Mouse (Mus musculus): ENCODE measurements around the gene Ifih1. TPM values are rescaled to one million over a fixed set of nuclear protein-coding genes. Genes with fewer than 3 reads are reported as not detected.

Ifih1 gene
- polyA plus RNA-seq, 1 experiment, result 0.07 TPM

- Histone ChIP-seq H3K27me3 (ENCODE audit: control insufficient read depth, insufficient read depth, insufficient read length) (no peaks in the 10 kb centered on the region), H3K79me3 (ENCODE audit: low read depth) (no peaks in the 10 kb centered on the region), H3K4me3 (ENCODE audit: insufficient read depth, poor library complexity, severe bottlenecking) (no peak overlapping the region), H3K79me2 (ENCODE audit: control insufficient read depth, insufficient read depth) (no peaks in the 10 kb centered on the region), H3ac (ENCODE audit: control insufficient read depth, insufficient read length, low read depth) (no peak overlapping the region), H3K36me3 (ENCODE audit: control insufficient read depth, insufficient read depth) (no peaks in the 10 kb centered on the region)
- TF ChIP-seq MAX (IDR thresholded peaks at IDR 0.05), result no peak
- TF ChIP-seq CEBPB (IDR thresholded peaks at IDR 0.05; ENCODE audit: low read depth), result no peak
- TF ChIP-seq CTCF (IDR thresholded peaks at IDR 0.05; ENCODE audit: control insufficient read depth, insufficient read depth, insufficient read length), result no peak
- TF ChIP-seq FOSL1 (IDR thresholded peaks at IDR 0.05; ENCODE audit: insufficient read depth, low read length, poor library complexity, severe bottlenecking), result no peak
- TF ChIP-seq MYOD1 (IDR thresholded peaks at IDR 0.05; ENCODE audit: control insufficient read depth, insufficient read length, low read depth), result no peak
- no peak for TF ChIP-seq USF1 (IDR thresholded peaks at IDR 0.05; ENCODE audit: low read depth)
- TF ChIP-seq MYOG (IDR thresholded peaks at IDR 0.05; ENCODE audit: control insufficient read depth, extremely low read depth, insufficient read length), result no peak
Measured at GRCm38 (mm10) chr2:62618934-62619341, 27.1 kb downstream of the Ifih1 start.

- Histone ChIP-seq H3K36me3 (ENCODE audit: control insufficient read depth, insufficient read depth) (no peaks in the 10 kb centered on the region), H3ac (ENCODE audit: control insufficient read depth, insufficient read length, low read depth) (no peak overlapping the region), H3K27me3 (ENCODE audit: control insufficient read depth, insufficient read depth, insufficient read length) (no peaks in the 10 kb centered on the region), H3K4me3 (ENCODE audit: insufficient read depth, poor library complexity, severe bottlenecking) (no peak overlapping the region), H3K79me3 (ENCODE audit: low read depth) (no peaks in the 10 kb centered on the region), H3K79me2 (ENCODE audit: control insufficient read depth, insufficient read depth) (no peaks in the 10 kb centered on the region)
- TF ChIP-seq USF1 (IDR thresholded peaks at IDR 0.05; ENCODE audit: low read depth) (no peak), MAX (IDR thresholded peaks at IDR 0.05) (no peak), MYOG (IDR thresholded peaks at IDR 0.05; ENCODE audit: control insufficient read depth, extremely low read depth, insufficient read length) (no peak), CEBPB (IDR thresholded peaks at IDR 0.05; ENCODE audit: low read depth) (no peak), CTCF (IDR thresholded peaks at IDR 0.05; ENCODE audit: control insufficient read depth, insufficient read depth, insufficient read length) (no peak), MYOD1 (IDR thresholded peaks at IDR 0.05; ENCODE audit: control insufficient read depth, insufficient read length, low read depth) (no peak), FOSL1 (IDR thresholded peaks at IDR 0.05; ENCODE audit: insufficient read depth, low read length, poor library complexity, severe bottlenecking) (no peak)
Measured at GRCm38 (mm10) chr2:62613133-62613532, 32.9 kb downstream of the Ifih1 start.

GRCm38 (mm10) chr2:62606205-62606604 is 39.9 kb downstream of the Ifih1 start:
- no peak overlapping the region for H3K4me3 ChIP-seq (ENCODE audit: insufficient read depth, poor library complexity, severe bottlenecking)
- H3K79me3 ChIP-seq (ENCODE audit: low read depth), result no peaks in the 10 kb centered on the region
- no peaks in the 10 kb centered on the region for H3K79me2 ChIP-seq (ENCODE audit: control insufficient read depth, insufficient read depth)
- no peaks in the 10 kb centered on the region for H3K36me3 ChIP-seq (ENCODE audit: control insufficient read depth, insufficient read depth)
- H3ac ChIP-seq (ENCODE audit: control insufficient read depth, insufficient read length, low read depth), result no peak overlapping the region
- no peak for TF ChIP-seq MYOG (IDR thresholded peaks at IDR 0.05; ENCODE audit: control insufficient read depth, extremely low read depth, insufficient read length)
- TF ChIP-seq CEBPB (IDR thresholded peaks at IDR 0.05; ENCODE audit: low read depth), result no peak
- no peak for TF ChIP-seq USF1 (IDR thresholded peaks at IDR 0.05; ENCODE audit: low read depth)
- no peak for TF ChIP-seq FOSL1 (IDR thresholded peaks at IDR 0.05; ENCODE audit: insufficient read depth, low read length, poor library complexity, severe bottlenecking)
- TF ChIP-seq MAX (IDR thresholded peaks at IDR 0.05), result no peak
- H3K27me3 ChIP-seq (ENCODE audit: control insufficient read depth, insufficient read depth, insufficient read length), result no peaks in the 10 kb centered on the region

- H3K4me3 ChIP-seq (ENCODE audit: insufficient read depth, poor library complexity, severe bottlenecking), result no peak overlapping the region
- TF ChIP-seq MYOD1 (IDR thresholded peaks at IDR 0.05; ENCODE audit: control insufficient read depth, insufficient read length, low read depth) (no peak), CEBPB (IDR thresholded peaks at IDR 0.05; ENCODE audit: low read depth) (no peak), CTCF (IDR thresholded peaks at IDR 0.05; ENCODE audit: control insufficient read depth, insufficient read depth, insufficient read length) (no peak), USF1 (IDR thresholded peaks at IDR 0.05; ENCODE audit: low read depth) (no peak), MAX (IDR thresholded peaks at IDR 0.05) (no peak), MYOG (IDR thresholded peaks at IDR 0.05; ENCODE audit: control insufficient read depth, extremely low read depth, insufficient read length) (no peak), FOSL1 (IDR thresholded peaks at IDR 0.05; ENCODE audit: insufficient read depth, low read length, poor library complexity, severe bottlenecking) (no peak)
Measured at GRCm38 (mm10) chr2:62603530-62603929, 42.5 kb downstream of the Ifih1 start.

GRCm38 (mm10) chr2:62596586-62596985 is 49.5 kb downstream of the Ifih1 start:
- no peak overlapping the region for H3K4me3 ChIP-seq (ENCODE audit: insufficient read depth, poor library complexity, severe bottlenecking)
- no peaks in the 10 kb centered on the region for H3K36me3 ChIP-seq (ENCODE audit: control insufficient read depth, insufficient read depth)
- H3K79me3 ChIP-seq (ENCODE audit: low read depth), result no peaks in the 10 kb centered on the region
- no peaks in the 10 kb centered on the region for H3K79me2 ChIP-seq (ENCODE audit: control insufficient read depth, insufficient read depth)
- no peak for TF ChIP-seq CTCF (IDR thresholded peaks at IDR 0.05; ENCODE audit: control insufficient read depth, insufficient read depth, insufficient read length)
- no peak overlapping the region for H3ac ChIP-seq (ENCODE audit: control insufficient read depth, insufficient read length, low read depth)
- H3K27me3 ChIP-seq (ENCODE audit: control insufficient read depth, insufficient read depth, insufficient read length), result no peaks in the 10 kb centered on the region

More at GRCm38 (mm10) chr2:62603530-62603929, 42.5 kb downstream of the Ifih1 start:
- Histone ChIP-seq H3K36me3 (ENCODE audit: control insufficient read depth, insufficient read depth) (no peaks in the 10 kb centered on the region), H3K79me2 (ENCODE audit: control insufficient read depth, insufficient read depth) (no peaks in the 10 kb centered on the region), H3K79me3 (ENCODE audit: low read depth) (no peaks in the 10 kb centered on the region), H3K27me3 (ENCODE audit: control insufficient read depth, insufficient read depth, insufficient read length) (no peaks in the 10 kb centered on the region), H3ac (ENCODE audit: control insufficient read depth, insufficient read length, low read depth) (no peak overlapping the region)

GRCm38 (mm10) chr2:62594491-62594890 is 51.6 kb downstream of the Ifih1 start:
- Histone ChIP-seq H3K79me2 (ENCODE audit: control insufficient read depth, insufficient read depth) (no peaks in the 10 kb centered on the region), H3K27me3 (ENCODE audit: control insufficient read depth, insufficient read depth, insufficient read length) (no peaks in the 10 kb centered on the region), H3K4me3 (ENCODE audit: insufficient read depth, poor library complexity, severe bottlenecking) (no peak overlapping the region), H3K36me3 (ENCODE audit: control insufficient read depth, insufficient read depth) (no peaks in the 10 kb centered on the region), H3ac (ENCODE audit: control insufficient read depth, insufficient read length, low read depth) (no peak overlapping the region), H3K79me3 (ENCODE audit: low read depth) (no peaks in the 10 kb centered on the region)
- TF ChIP-seq MYOD1 (IDR thresholded peaks at IDR 0.05; ENCODE audit: control insufficient read depth, insufficient read length, low read depth) (no peak), CEBPB (IDR thresholded peaks at IDR 0.05; ENCODE audit: low read depth) (no peak), MAX (IDR thresholded peaks at IDR 0.05) (no peak), MYOG (IDR thresholded peaks at IDR 0.05; ENCODE audit: control insufficient read depth, extremely low read depth, insufficient read length) (no peak), CTCF (IDR thresholded peaks at IDR 0.05; ENCODE audit: control insufficient read depth, insufficient read depth, insufficient read length) (no peak), USF1 (IDR thresholded peaks at IDR 0.05; ENCODE audit: low read depth) (no peak), FOSL1 (IDR thresholded peaks at IDR 0.05; ENCODE audit: insufficient read depth, low read length, poor library complexity, severe bottlenecking) (no peak)
